Mouse (Mus musculus): ENCODE data around the gene Phactr4. TPM values are rescaled to one million over a fixed set of nuclear protein-coding genes. Genes with fewer than 3 reads are reported as not detected.

Phactr4 gene
- polyA plus RNA-seq, 1 experiment from 2014 or later, result 9.9 TPM

Small RNAs within 50 kb of the gene (microRNA-seq; reads per million reads assigned to microRNA genes)
- gene Gm25707, result not detected

Other genes with a start within 250 kb of the Phactr4 start
- gene Ythdf2, start 210.2 kb downstream of the Phactr4 start, polyA plus RNA-seq (2015; fragmentation: Nextera tagmentation; extraction: Ambion mirVana), result 24.9 and 28.5 TPM in 2 replicates
- 12.2 and 12.7 TPM in 2 replicates for gene Gmeb1, start 160.9 kb downstream of the Phactr4 start, polyA plus RNA-seq (2015; fragmentation: Nextera tagmentation; extraction: Ambion mirVana)
- 31.0 and 35.3 TPM in 2 replicates for gene Taf12, start 148.1 kb downstream of the Phactr4 start, polyA plus RNA-seq (2015; fragmentation: Nextera tagmentation; extraction: Ambion mirVana)
- gene Rab42, start 119.1 kb downstream of the Phactr4 start, polyA plus RNA-seq (2015; fragmentation: Nextera tagmentation; extraction: Ambion mirVana), result 0.41 and 0.61 TPM in 2 replicates
- 26.9 and 27.3 TPM in 2 replicates for gene Trnau1ap, start 93.0 kb downstream of the Phactr4 start, polyA plus RNA-seq (2015; fragmentation: Nextera tagmentation; extraction: Ambion mirVana)
- gene Rcc1, start 68.9 kb downstream of the Phactr4 start, polyA plus RNA-seq (2015; fragmentation: Nextera tagmentation; extraction: Ambion mirVana), result 41.3 and 44.2 TPM in 2 replicates
- 8.2 and 11.4 TPM in 2 replicates for gene Med18, start 41.4 kb upstream of the Phactr4 start, polyA plus RNA-seq (2015; fragmentation: Nextera tagmentation; extraction: Ambion mirVana)
- gene Sesn2, start 88.0 kb upstream of the Phactr4 start, polyA plus RNA-seq (2015; fragmentation: Nextera tagmentation; extraction: Ambion mirVana), result 7.9 and 8.1 TPM in 2 replicates
- 1,068 and 1,164 TPM in 2 replicates for gene Atpif1, start 111.2 kb upstream of the Phactr4 start, polyA plus RNA-seq (2015; fragmentation: Nextera tagmentation; extraction: Ambion mirVana)
- gene Dnajc8, start 113.1 kb upstream of the Phactr4 start, polyA plus RNA-seq (2015; fragmentation: Nextera tagmentation; extraction: Ambion mirVana), result 77.7 and 83.4 TPM in 2 replicates
- gene Ptafr, start 141.6 kb upstream of the Phactr4 start, polyA plus RNA-seq (2015; fragmentation: Nextera tagmentation; extraction: Ambion mirVana), result 0.91 and 1.2 TPM in 2 replicates
- gene Eya3, start 216.5 kb upstream of the Phactr4 start, polyA plus RNA-seq (2015; fragmentation: Nextera tagmentation; extraction: Ambion mirVana), result 13.2 and 14.5 TPM in 2 replicates